Mouse (Mus musculus): ENCODE data around the gene Ilk.

DNA sequence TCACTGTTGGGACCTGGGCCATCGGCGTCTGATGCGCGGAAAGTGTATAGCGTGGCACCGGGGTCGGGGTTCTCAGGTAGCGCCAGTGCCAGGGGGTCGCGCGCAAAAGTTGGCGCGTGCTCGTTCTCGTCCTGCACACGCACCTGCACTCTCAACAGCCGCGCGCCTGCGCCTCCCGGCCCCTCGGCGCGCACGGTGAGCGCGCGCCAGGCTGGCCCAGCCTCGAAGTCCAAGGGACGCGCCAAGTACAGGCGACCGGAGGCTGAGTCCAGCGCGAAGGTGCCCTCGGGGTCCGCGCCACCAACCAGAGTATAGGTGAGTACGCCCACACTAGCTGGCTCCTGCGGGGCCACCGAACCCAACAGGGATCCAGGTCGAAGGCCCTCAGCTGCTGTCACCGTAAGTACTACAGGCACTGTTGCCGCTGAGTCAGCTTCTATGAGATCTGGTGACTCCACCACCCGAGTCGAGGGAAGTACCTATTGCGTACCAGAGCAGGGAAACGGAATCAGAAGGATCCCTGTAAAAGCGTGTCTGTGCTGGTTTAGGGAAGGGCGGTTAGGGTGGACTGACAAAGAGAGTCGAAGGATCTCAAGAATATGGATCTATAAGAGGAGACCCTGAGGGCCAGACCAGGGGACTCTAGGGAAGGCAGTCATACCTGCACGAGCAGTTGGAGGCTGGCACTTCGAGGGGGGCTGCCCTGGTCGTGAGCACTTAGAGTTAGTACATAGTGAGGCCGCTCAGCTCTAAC is 26.3 kb downstream of the Ilk start:
- TF ChIP-seq CTCF (IDR thresholded peaks at IDR 0.05; ENCODE audit: borderline replicate concordance, control insufficient read depth, extremely low read depth, insufficient read depth, low read length, poor library complexity): no peak
- no peak for TF ChIP-seq POLR2A (IDR thresholded peaks at IDR 0.05; ENCODE audit: control insufficient read depth, extremely low read depth, insufficient read depth, low read length, poor library complexity)
